Mouse (Mus musculus): ENCODE results near the gene Tex19.2. TPM values are rescaled to one million over a fixed set of nuclear protein-coding genes. Genes with fewer than 3 reads are reported as not detected.

Tex19.2 gene
- polyA plus RNA-seq, 1 experiment from 2014 or later: not detected

- 77% methylated on average over 9 of the region's 9 CpGs for WGBS (ENCODE audit: insufficient replicate concordance)
- no peaks in the 10 kb centered on the region for H3K27me3 ChIP-seq (ENCODE audit: control insufficient read depth, insufficient read depth, low read length)
- H3K4me1 ChIP-seq (ENCODE audit: control insufficient read depth, insufficient read depth, low read length): no peaks in the 10 kb centered on the region
- no peak overlapping the region for H3K4me2 ChIP-seq
- H3K36me3 ChIP-seq (ENCODE audit: control insufficient read depth, insufficient read depth, low read length): no peaks in the 10 kb centered on the region
- H3K4me3 ChIP-seq (ENCODE audit: low read depth, low read length): no peak overlapping the region
- H3K27ac ChIP-seq (ENCODE audit: low read depth, low read length): no peak overlapping the region
- H3K9me3 ChIP-seq (replicated peaks; ENCODE audit: control insufficient read depth, low read length): no peaks in the 10 kb centered on the region
- H3K9ac ChIP-seq (ENCODE audit: low read depth, low read length): no peak overlapping the region
- ATAC-seq (replicated peaks; ENCODE audit: insufficient number of reproducible peaks, low FRiP score, low TSS enrichment): no peak
Observed at GRCm38 (mm10) chr11:121143325-121144015, 25.0 kb upstream of the Tex19.2 start.

- no peak overlapping the region for H3K27ac ChIP-seq (ENCODE audit: low read depth, low read length)
- no peak for ATAC-seq (replicated peaks; ENCODE audit: insufficient number of reproducible peaks, low FRiP score, low TSS enrichment)
- 35% methylated on average over 6 of the region's 6 CpGs for WGBS (ENCODE audit: insufficient replicate concordance)
- no peaks in the 10 kb centered on the region for H3K9me3 ChIP-seq (replicated peaks; ENCODE audit: control insufficient read depth, low read length)
- no peaks in the 10 kb centered on the region for H3K36me3 ChIP-seq (ENCODE audit: control insufficient read depth, insufficient read depth, low read length)
- H3K9ac ChIP-seq (ENCODE audit: low read depth, low read length): no peak overlapping the region
- no peaks in the 10 kb centered on the region for H3K27me3 ChIP-seq (ENCODE audit: control insufficient read depth, insufficient read depth, low read length)
- H3K4me2 ChIP-seq: no peak overlapping the region
- no peak overlapping the region for H3K4me3 ChIP-seq (ENCODE audit: low read depth, low read length)
- no peaks in the 10 kb centered on the region for H3K4me1 ChIP-seq (ENCODE audit: control insufficient read depth, insufficient read depth, low read length)
Observed at GRCm38 (mm10) chr11:121138732-121139131, 20.3 kb upstream of the Tex19.2 start.

GRCm38 (mm10) chr11:121137682-121138081, 19.2 kb upstream of the Tex19.2 start:
- H3K4me1 ChIP-seq (ENCODE audit: control insufficient read depth, insufficient read depth, low read length): no peaks in the 10 kb centered on the region
- H3K27ac ChIP-seq (ENCODE audit: low read depth, low read length): no peak overlapping the region
- H3K9me3 ChIP-seq (replicated peaks; ENCODE audit: control insufficient read depth, low read length): no peaks in the 10 kb centered on the region
- WGBS (ENCODE audit: insufficient replicate concordance): 87% methylated on average over 5 of the region's 5 CpGs
- no peak overlapping the region for H3K4me2 ChIP-seq
- no peaks in the 10 kb centered on the region for H3K27me3 ChIP-seq (ENCODE audit: control insufficient read depth, insufficient read depth, low read length)
- no peak overlapping the region for H3K9ac ChIP-seq (ENCODE audit: low read depth, low read length)
- H3K36me3 ChIP-seq (ENCODE audit: control insufficient read depth, insufficient read depth, low read length): no peaks in the 10 kb centered on the region
- H3K4me3 ChIP-seq (ENCODE audit: low read depth, low read length): no peak overlapping the region
- no peak for ATAC-seq (replicated peaks; ENCODE audit: insufficient number of reproducible peaks, low FRiP score, low TSS enrichment)

- 34% methylated on average over 1 of the region's 1 CpGs for WGBS (ENCODE audit: insufficient replicate concordance)
- Histone ChIP-seq H3K27me3 (ENCODE audit: control insufficient read depth, insufficient read depth, low read length) (no peaks in the 10 kb centered on the region), H3K4me3 (ENCODE audit: low read depth, low read length) (no peak overlapping the region), H3K27ac (ENCODE audit: low read depth, low read length) (no peak overlapping the region), H3K9ac (ENCODE audit: low read depth, low read length) (no peak overlapping the region), H3K4me2 (no peak overlapping the region), H3K9me3 (replicated peaks; ENCODE audit: control insufficient read depth, low read length) (no peaks in the 10 kb centered on the region), H3K36me3 (ENCODE audit: control insufficient read depth, insufficient read depth, low read length) (no peaks in the 10 kb centered on the region), H3K4me1 (ENCODE audit: control insufficient read depth, insufficient read depth, low read length) (no peaks in the 10 kb centered on the region)
- ATAC-seq (replicated peaks; ENCODE audit: insufficient number of reproducible peaks, low FRiP score, low TSS enrichment): no peak
Observed at GRCm38 (mm10) chr11:121134600-121134999, 16.1 kb upstream of the Tex19.2 start.

GRCm38 (mm10) chr11:121129616-121130015, 11.1 kb upstream of the Tex19.2 start:
- Histone ChIP-seq H3K4me1 (ENCODE audit: control insufficient read depth, insufficient read depth, low read length) (peaks cover 5% of the 10 kb centered on the region), H3K4me2 (no peak overlapping the region), H3K36me3 (ENCODE audit: control insufficient read depth, insufficient read depth, low read length) (no peaks in the 10 kb centered on the region), H3K9me3 (replicated peaks; ENCODE audit: control insufficient read depth, low read length) (no peaks in the 10 kb centered on the region), H3K27me3 (ENCODE audit: control insufficient read depth, insufficient read depth, low read length) (no peaks in the 10 kb centered on the region), H3K27ac (ENCODE audit: low read depth, low read length) (no peak overlapping the region), H3K9ac (ENCODE audit: low read depth, low read length) (no peak overlapping the region), H3K4me3 (ENCODE audit: low read depth, low read length) (no peak overlapping the region)
- ATAC-seq (replicated peaks; ENCODE audit: insufficient number of reproducible peaks, low FRiP score, low TSS enrichment): no peak
- WGBS (ENCODE audit: insufficient replicate concordance): 66% methylated on average over 1 of the region's 1 CpGs

- ATAC-seq (replicated peaks; ENCODE audit: insufficient number of reproducible peaks, low FRiP score, low TSS enrichment): no peak
- Histone ChIP-seq H3K4me3 (ENCODE audit: low read depth, low read length) (no peak overlapping the region), H3K9me3 (replicated peaks; ENCODE audit: control insufficient read depth, low read length) (no peaks in the 10 kb centered on the region), H3K36me3 (ENCODE audit: control insufficient read depth, insufficient read depth, low read length) (no peaks in the 10 kb centered on the region), H3K4me1 (ENCODE audit: control insufficient read depth, insufficient read depth, low read length) (peaks cover 5% of the 10 kb centered on the region), H3K9ac (ENCODE audit: low read depth, low read length) (no peak overlapping the region), H3K27ac (ENCODE audit: low read depth, low read length) (no peak overlapping the region), H3K4me2 (no peak overlapping the region), H3K27me3 (ENCODE audit: control insufficient read depth, insufficient read depth, low read length) (no peaks in the 10 kb centered on the region)
- whole genome bisulfite sequencing (ENCODE audit: insufficient replicate concordance): 81% methylated on average over 3 of the region's 3 CpGs
Observed at GRCm38 (mm10) chr11:121127441-121127840, 9.0 kb upstream of the Tex19.2 start.

GRCm38 (mm10) chr11:121126395-121126794, 7.9 kb upstream of the Tex19.2 start:
- no peaks in the 10 kb centered on the region for H3K36me3 ChIP-seq (ENCODE audit: control insufficient read depth, insufficient read depth, low read length)
- H3K4me3 ChIP-seq (ENCODE audit: low read depth, low read length): no peak overlapping the region

GRCm38 (mm10) chr11:121125522-121126172, 7.2 kb upstream of the Tex19.2 start:
- no peak overlapping the region for H3K27ac ChIP-seq (ENCODE audit: low read depth, low read length)
- no peak for ATAC-seq (replicated peaks; ENCODE audit: insufficient number of reproducible peaks, low FRiP score, low TSS enrichment)
- 46% methylated on average over 3 of the region's 3 CpGs for WGBS (ENCODE audit: insufficient replicate concordance)

More at GRCm38 (mm10) chr11:121126395-121126794, 7.9 kb upstream of the Tex19.2 start:
- Histone ChIP-seq H3K27me3 (ENCODE audit: control insufficient read depth, insufficient read depth, low read length) (no peaks in the 10 kb centered on the region), H3K9ac (ENCODE audit: low read depth, low read length) (no peak overlapping the region), H3K4me2 (no peak overlapping the region), H3K4me1 (ENCODE audit: control insufficient read depth, insufficient read depth, low read length) (peaks cover 15% of the 10 kb centered on the region), H3K9me3 (replicated peaks; ENCODE audit: control insufficient read depth, low read length) (no peaks in the 10 kb centered on the region), H3K27ac (ENCODE audit: low read depth, low read length) (no peak overlapping the region)
- 84% methylated on average over 1 of the region's 1 CpGs for WGBS (ENCODE audit: insufficient replicate concordance)
- ATAC-seq (replicated peaks; ENCODE audit: insufficient number of reproducible peaks, low FRiP score, low TSS enrichment): no peak

GRCm38 (mm10) chr11:121123438-121123837, 5.0 kb upstream of the Tex19.2 start:
- no peak overlapping the region for H3K9ac ChIP-seq (ENCODE audit: low read depth, low read length)
- no peaks in the 10 kb centered on the region for H3K27me3 ChIP-seq (ENCODE audit: control insufficient read depth, insufficient read depth, low read length)
- no peaks in the 10 kb centered on the region for H3K36me3 ChIP-seq (ENCODE audit: control insufficient read depth, insufficient read depth, low read length)
- no peak overlapping the region for H3K27ac ChIP-seq (ENCODE audit: low read depth, low read length)
- no peak for ATAC-seq (replicated peaks; ENCODE audit: insufficient number of reproducible peaks, low FRiP score, low TSS enrichment)
- H3K4me3 ChIP-seq (ENCODE audit: low read depth, low read length): no peak overlapping the region
- no peak overlapping the region for H3K4me2 ChIP-seq
- 83% methylated on average over 4 of the region's 4 CpGs for WGBS (ENCODE audit: insufficient replicate concordance)
- H3K4me1 ChIP-seq (ENCODE audit: control insufficient read depth, insufficient read depth, low read length): peaks cover 18% of the 10 kb centered on the region
- H3K9me3 ChIP-seq (replicated peaks; ENCODE audit: control insufficient read depth, low read length): no peaks in the 10 kb centered on the region

More at GRCm38 (mm10) chr11:121125522-121126172, 7.2 kb upstream of the Tex19.2 start:
- no peaks in the 10 kb centered on the region for H3K9me3 ChIP-seq (replicated peaks; ENCODE audit: control insufficient read depth, low read length)
- H3K4me1 ChIP-seq (ENCODE audit: control insufficient read depth, insufficient read depth, low read length): peaks cover 18% of the 10 kb centered on the region
- no peak overlapping the region for H3K9ac ChIP-seq (ENCODE audit: low read depth, low read length)
- H3K4me3 ChIP-seq (ENCODE audit: low read depth, low read length): no peak overlapping the region
- no peak overlapping the region for H3K4me2 ChIP-seq
- H3K36me3 ChIP-seq (ENCODE audit: control insufficient read depth, insufficient read depth, low read length): no peaks in the 10 kb centered on the region
- no peaks in the 10 kb centered on the region for H3K27me3 ChIP-seq (ENCODE audit: control insufficient read depth, insufficient read depth, low read length)

Data from heart, embryonic 11.5 days (tissue).